Mouse (Mus musculus) CH12.LX (cell line): ENCODE data around the gene Sirt3.

ENCODE experiments used
- BHLHE40 ChIP-seq: IDR thresholded peaks from 2 replicates; pipeline ENCODE4 v1.6.1; 2011; ENCODE audit warnings: mild to moderate bottlenecking, low read depth, low read length, improper control_type of control experiment
- E2F4 ChIP-seq: IDR thresholded peaks from 2 replicates; pipeline ENCODE4 v1.6.1; 2011; ENCODE audit warnings: low read depth, low read length, improper control_type of control experiment; ENCODE audit not compliant: insufficient replicate concordance

DNA sequence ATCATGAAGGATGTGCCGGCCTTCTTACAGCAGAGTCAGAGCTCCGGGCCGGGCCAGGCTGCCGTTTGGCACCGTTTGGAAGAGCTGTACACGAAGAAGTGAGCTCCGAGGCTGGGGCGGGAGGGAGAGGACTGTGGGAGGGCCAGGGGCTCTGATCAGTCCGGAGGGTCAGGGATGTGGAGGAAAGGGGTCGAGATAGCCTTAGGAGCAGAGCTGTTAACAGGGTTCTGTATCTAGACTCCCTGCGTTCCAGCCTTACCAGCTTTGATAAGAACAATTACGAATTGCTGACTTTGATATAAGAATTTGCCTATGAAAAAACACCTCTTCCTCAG lies 327 bp upstream of the Sirt3 start:
- TF ChIP-seq BHLHE40 (no peak), E2F4 (no peak)
